Mouse (Mus musculus) kidney, postnatal 36 days (tissue): Measurements from ENCODE around the gene Cxcl12.

Experiments used
- DNase-seq, 2 experiments: peaks; one replicate each; pipeline ENCODE4 v3.0.0; 2021 to 2022; ENCODE audit warnings: mixed read lengths in 2 of 2

Gene Cxcl12

GRCm38 (mm10) chr6:117168321-117169011, at the start of gene Cxcl12:
TSS of gene Cxcl12 (plus strand) at chr6:117168535.
- peak; percentile 82 to 89 for DNase-seq

DNA sequence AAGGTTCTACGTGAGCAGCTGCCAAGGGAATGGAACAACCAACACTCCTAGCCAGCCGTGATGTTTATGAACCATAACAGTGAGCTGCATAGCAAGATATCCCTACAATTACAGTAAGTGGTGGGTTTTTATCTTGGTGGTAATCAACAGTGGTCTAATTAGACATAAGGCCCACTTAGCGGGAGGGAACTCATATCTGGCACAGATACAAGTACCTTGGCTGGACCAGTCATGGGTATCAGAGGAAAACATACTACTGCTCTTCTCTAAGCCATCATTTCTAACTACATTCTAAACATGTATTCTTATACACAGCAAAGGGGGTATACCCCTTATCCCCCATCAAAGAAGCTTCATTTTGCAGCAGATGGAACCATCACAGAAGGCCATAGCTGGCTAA, 46.3 kb upstream of the Cxcl12 start:
- no peak for DNase-seq

DNA sequence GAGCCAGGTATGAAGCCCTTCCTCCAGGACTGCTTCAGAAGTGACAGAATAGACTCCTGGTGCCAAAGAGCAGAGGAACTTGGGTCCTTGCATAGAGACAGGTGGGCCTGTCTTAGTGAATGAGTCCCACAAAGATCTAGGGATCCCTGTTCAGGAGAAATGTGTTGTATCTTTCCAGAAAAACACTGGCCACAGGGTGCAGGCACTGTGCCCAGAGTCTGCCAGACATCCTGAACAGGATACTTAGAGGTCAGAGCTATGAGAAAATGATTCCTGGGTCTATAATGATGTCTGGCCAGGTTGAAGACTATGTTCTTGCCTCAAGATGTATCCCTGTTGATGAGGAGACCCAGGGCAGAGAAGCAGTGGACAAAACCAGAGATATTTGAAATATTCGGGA, 42.0 kb upstream of the Cxcl12 start:
- no peak for DNase-seq

DNA sequence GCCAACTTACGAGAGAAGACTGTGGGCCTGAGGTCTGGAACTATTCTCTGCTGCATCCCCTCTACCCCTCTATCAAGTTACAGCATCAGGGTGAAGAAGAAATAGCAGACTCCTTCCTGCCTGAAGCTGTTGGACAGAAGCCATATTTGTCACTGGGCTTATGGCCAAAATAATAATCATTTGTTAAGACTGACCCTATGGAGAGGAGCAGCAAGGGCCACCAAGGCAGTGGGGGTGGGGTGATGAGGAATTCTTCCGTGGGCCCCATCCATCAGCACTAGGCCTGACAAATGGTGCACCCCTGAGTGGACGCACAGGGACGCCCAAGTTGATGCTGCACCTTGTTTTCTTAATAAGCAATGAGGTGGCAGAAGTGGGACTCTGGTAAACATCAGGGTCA, 38.9 kb upstream of the Cxcl12 start:
- DNase-seq, result no peak

DNA sequence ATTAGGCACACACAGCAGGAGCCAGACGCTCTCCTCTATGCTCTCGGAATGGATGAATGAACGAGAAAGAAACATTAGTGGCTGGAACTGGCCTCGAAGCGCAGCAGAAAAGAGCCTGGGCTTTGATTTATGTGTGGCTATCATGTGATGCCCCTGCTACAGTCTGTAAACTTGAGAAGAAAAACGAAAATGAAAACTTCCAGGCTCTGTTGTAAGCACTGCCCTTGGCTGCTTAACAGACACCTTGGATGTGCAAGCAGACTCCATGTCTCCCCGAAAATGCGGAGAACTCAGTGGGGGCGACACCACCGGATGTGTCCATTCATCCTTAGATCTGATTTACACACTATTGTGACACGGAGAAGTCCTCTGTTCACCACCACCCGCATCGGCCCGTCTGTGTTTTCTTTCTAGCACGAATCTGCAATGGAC, 37.6 kb upstream of the Cxcl12 start:
- peak; percentile 20 to 31 for DNase-seq

DNA sequence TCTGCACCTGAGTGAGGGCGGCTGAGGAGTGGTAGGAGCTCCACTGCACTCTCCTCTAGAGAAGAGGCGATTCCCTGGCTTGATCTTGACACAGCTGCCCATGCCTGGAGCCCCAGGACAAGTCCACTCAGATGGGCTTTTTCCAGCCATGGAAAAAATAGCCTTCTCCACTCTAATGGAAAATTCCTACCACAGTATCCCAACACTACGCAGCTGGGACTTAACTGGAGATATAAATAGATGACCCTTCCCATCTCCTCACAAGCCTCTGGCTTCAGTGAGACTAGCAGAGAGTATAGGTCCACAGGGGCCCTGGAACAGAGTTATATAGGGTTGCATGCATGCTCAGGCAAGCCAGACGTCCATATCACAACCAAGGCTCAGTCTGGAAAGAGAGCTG, 33.8 kb upstream of the Cxcl12 start:
- DNase-seq, result peak in 1 of 2 experiments; percentile 23

- DNase-seq, result no peak
Measured at GRCm38 (mm10) chr6:117137735-117138134, 30.6 kb upstream of the Cxcl12 start.

- DNase-seq, result no peak
Measured at GRCm38 (mm10) chr6:117140907-117141306, 27.4 kb upstream of the Cxcl12 start.

GRCm38 (mm10) chr6:117146951-117147350, 21.4 kb upstream of the Cxcl12 start:
- DNase-seq, result peak in 1 of 2 experiments; percentile 19

DNA sequence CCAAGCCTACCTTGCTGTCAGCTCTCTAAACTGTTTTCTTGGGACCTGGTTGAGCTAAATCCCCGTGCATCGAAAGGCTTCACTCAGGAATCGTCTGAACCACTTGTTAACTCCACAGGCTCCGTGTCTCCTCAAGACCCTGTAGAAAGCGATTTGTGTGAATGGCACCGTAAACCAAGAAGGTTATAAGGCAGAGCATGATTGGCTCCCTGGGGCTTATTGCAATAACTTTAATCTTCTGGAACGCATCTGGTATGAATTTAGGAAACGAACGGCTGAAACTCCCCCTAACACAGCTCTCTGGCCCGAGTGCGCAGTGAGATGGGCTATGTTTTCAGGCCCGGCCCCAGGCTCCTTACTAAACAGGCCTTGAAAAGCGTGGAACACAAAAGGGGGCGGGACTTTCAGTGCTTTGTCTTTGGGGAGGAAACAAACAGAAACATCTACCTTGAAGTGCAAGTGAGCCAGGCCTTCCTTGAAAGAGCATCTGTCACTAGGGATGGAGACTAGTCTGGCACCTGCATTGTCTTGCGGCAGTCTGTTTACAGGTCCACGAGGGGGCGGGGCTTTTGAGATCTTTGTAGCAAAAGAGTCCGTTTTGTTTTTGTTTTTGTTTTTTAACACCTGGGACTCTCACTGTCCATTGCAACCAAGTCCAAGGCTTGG, 16.7 kb upstream of the Cxcl12 start:
- no peak for DNase-seq

DNA sequence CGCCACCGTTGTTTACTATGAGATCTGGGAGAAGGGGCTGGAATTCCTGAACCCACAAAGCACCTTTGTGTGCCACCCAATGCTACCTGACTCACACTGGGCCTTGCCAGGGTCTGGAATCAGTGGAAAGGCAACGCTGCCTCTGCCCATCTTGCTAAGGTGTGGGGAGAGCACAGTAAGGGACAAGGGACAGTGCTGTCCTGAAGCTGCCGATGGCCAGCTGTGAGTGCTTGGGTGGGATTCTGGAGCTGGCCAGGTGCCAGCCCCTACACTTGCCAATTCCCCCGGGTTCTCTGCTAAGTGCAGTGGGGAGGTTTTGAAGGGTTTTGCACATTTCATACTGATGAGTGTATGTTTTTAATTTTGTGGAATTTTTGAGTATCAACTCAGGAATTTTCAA, 15.3 kb upstream of the Cxcl12 start:
- no peak for DNase-seq

- DNase-seq, result no peak
Measured at GRCm38 (mm10) chr6:117156846-117157245, 11.5 kb upstream of the Cxcl12 start.

GRCm38 (mm10) chr6:117159710-117160690, 8.3 kb upstream of the Cxcl12 start:
- peak in 1 of 2 experiments; percentile 52 for DNase-seq

GRCm38 (mm10) chr6:117163486-117163885, 4.8 kb upstream of the Cxcl12 start:
- no peak for DNase-seq

DNA sequence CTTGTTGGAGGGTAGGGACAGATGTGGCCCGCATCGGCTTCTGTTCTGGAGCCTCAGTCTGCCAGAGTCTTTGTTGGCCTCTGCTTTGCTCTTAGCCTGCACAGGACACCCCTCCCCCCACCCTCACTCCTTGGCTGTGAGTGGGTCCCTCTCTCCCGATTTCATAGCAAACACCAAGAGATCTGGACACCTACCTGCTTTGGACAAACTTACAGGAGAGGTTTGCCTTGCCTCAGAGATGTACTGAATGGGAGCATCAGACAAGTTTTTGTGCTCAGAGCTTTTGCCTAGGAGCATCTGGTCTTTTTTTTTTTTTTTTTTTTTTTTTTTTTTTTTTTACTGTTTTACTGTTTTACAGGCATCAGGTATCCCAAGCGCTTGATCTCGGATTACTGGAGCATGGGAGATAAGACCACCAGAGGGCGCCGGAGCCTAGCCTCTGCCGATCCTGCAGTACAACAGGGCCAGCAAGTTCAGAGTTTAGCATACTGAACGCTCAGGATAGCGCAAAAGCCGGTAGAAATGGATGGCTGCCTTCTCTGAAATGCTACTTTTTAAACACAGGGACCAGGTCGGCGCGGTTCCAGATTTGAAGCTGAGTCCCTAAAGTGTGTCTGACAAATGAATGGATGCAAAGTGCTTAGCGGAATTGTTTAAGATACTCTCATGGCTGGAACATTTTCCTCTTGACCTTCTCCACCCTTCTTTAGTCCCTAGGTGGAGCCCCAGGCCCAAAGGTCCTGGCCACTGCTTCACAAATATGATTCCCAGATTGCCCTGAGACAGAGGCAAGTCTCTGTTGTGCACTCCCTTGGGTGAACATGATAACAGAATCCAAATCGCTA, 1.5 kb upstream of the Cxcl12 start:
- DNase-seq, result peak; percentile 92 to 96

DNA sequence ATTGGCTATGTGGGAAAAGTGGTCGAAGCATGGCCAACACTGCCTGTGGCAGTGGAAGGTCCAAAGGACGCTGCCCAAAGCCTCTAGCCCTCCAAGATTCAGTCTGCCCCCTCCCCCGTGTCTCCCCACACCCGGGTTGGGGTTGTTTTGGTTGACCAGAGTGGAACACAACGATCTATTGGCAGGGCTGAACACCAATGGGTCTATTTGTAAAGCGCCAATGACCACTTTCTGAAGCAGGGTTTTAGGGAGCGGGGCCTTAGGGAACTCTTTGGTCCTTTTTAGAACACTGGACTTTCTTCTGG, 957 bp upstream of the Cxcl12 start:
- peak in 1 of 2 experiments; percentile 36 for DNase-seq

- peak; percentile 30 to 66 for DNase-seq
Measured at GRCm38 (mm10) chr6:117169051-117169909, 945 bp downstream of the Cxcl12 start.

DNA sequence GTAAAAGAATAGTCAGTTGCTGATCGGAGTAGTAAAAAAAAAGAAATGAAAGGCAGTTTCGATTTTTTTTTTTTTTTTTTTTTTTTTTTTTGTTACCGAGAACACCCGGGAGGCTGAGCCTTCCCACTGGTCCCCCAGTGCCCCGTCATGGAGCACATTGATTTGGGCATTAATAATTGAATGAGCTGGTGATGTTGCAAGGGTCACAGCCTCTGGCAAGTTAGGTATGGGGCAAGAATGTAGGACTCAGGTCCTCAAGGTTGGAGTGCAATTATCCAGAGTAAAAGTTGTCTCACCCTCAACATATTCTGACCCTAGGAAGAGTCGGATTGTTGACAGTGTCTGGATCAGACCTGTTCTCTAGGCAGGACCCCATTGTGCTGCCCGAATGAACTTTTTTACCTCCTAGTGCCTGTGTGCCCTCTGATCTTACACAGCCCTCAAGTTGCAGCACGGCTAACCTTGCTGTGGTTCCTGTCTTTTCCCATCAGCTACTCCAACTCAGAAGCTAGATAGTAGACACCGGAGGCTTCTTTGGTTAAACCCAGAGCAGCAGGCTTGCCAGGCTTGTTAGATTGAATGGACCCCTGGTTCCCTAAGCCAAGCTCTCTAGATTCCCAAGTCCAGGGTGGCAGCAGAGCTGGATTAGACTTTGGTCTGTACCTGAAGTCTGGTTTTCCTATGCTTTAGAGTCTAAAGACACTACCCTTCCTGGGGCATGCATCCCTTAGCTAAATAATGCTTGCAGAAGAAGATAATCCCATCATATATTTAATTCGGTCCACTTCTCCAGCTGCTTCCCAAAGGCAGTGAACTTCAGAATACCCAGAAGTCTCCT, 1.8 kb downstream of the Cxcl12 start:
- peak; percentile 49 to 62 for DNase-seq

GRCm38 (mm10) chr6:117172358-117172757, 4.0 kb downstream of the Cxcl12 start:
- no peak for DNase-seq

- peak; percentile 78 to 92 for DNase-seq
Measured at GRCm38 (mm10) chr6:117173876-117174275, 5.5 kb downstream of the Cxcl12 start.
